Mouse (Mus musculus) testis, adult 2 months (tissue): ENCODE measurements around the gene Zbtb34. TPM values are rescaled to one million over a fixed set of nuclear protein-coding genes. Genes with fewer than 3 reads are reported as not detected.

ENCODE experiments used
- H3K27ac ChIP-seq: fragments of 200-500 bp; 2 replicates; pipeline ENCODE4 v1.5.1; 2012; ENCODE audit warnings: low read depth, low read length; ENCODE audit not compliant: control insufficient read depth, insufficient read depth
- H3K27me3 ChIP-seq: fragments of 200-500 bp; 2 replicates; pipeline ENCODE4 v1.6.1; 2012; ENCODE audit warnings: mild to moderate bottlenecking, low read length, moderate library complexity; ENCODE audit not compliant: control insufficient read depth, insufficient read depth
- H3K36me3 ChIP-seq: fragments of 200-500 bp; 2 replicates; pipeline ENCODE4 v1.6.1; 2012; ENCODE audit warnings: mild to moderate bottlenecking, low read length; ENCODE audit not compliant: control insufficient read depth, insufficient read depth
- H3K4me1 ChIP-seq: fragments of 200-500 bp; 2 replicates; pipeline ENCODE4 v1.6.1; 2012; ENCODE audit warnings: low read length; ENCODE audit not compliant: control insufficient read depth, insufficient read depth
- H3K4me3 ChIP-seq: fragments of 200-500 bp; 2 replicates; pipeline ENCODE4 v1.5.1; 2012; ENCODE audit warnings: low read depth, mild to moderate bottlenecking, low read length, moderate library complexity, mixed read lengths; ENCODE audit not compliant: control insufficient read depth
- CTCF ChIP-seq: fragments of 200-500 bp; IDR thresholded peaks from 2 replicates; pipeline ENCODE4 v1.5.1; 2012; ENCODE audit warnings: low read depth, mild to moderate bottlenecking, inconsistent platforms, low read length, moderate library complexity; ENCODE audit not compliant: control insufficient read depth, insufficient read depth, insufficient replicate concordance
- POLR2A ChIP-seq: fragments of 200-500 bp; IDR thresholded peaks from 2 replicates; pipeline ENCODE4 v1.6.1; 2012; ENCODE audit warnings: low read depth, mild to moderate bottlenecking, inconsistent platforms, low read length, moderate library complexity; ENCODE audit not compliant: control insufficient read depth
- polyA plus RNA-seq: library from polyadenylated mRNA; depleted of rRNA; stranded (reverse); fragments of >200 nt; gene quantifications from 2 replicates; pipeline ENCODE4 v1.2.3, GENCODE M21; 2012

The Zbtb34 gene
- polyA plus RNA-seq, 1 experiment = 10.5 TPM

GRCm38 (mm10) chr2:33465215-33465614, 34.1 kb upstream of the Zbtb34 start:
- Histone ChIP-seq H3K36me3 (no peaks in the 10 kb centered on the region; the same call in 1 of the 2 replicates), H3K4me3 (no peak overlapping the region), H3K27ac (no peak overlapping the region), H3K4me1 (peaks cover 4% of the 10 kb centered on the region), H3K27me3 (no peaks in the 10 kb centered on the region)
- TF ChIP-seq POLR2A = no peak
- TF ChIP-seq CTCF = no peak

- TF ChIP-seq CTCF (no peak), POLR2A (no peak)
- H3K27me3 ChIP-seq = no peaks in the 10 kb centered on the region
- H3K4me1 ChIP-seq = no peaks in the 10 kb centered on the region; the same call in 1 of the 2 replicates
- no peak overlapping the region for H3K27ac ChIP-seq
- H3K36me3 ChIP-seq = no peaks in the 10 kb centered on the region; the same call in 1 of the 2 replicates
- no peak overlapping the region for H3K4me3 ChIP-seq
These were observed 30.9 kb upstream of the Zbtb34 start for GRCm38 (mm10) chr2:33462066-33462465.

DNA sequence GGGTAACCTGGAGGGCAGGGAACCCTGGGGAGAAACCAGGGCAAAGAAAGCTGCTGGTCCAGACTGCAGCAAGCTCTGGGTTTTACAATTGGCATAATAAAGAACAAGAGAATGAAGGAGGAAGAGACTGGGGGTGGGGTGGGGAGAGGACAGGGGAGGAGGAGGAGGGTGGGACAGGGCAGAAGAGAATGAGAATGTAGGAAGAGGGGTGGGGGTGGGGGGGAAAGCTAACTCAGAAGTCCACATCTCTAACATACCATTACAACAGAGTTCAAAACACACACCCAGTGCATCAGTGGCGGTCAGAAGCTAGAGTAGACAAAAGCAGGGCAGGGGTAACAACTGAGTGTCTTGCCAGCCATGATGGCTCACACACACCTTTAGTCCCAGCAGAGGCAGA, 29.9 kb upstream of the Zbtb34 start:
- no peak for TF ChIP-seq POLR2A
- no peak for TF ChIP-seq CTCF
- no peaks in the 10 kb centered on the region; the same call in 1 of the 2 replicates for H3K36me3 ChIP-seq
- H3K4me3 ChIP-seq = no peak overlapping the region
- no peak overlapping the region for H3K27ac ChIP-seq
- H3K4me1 ChIP-seq = no peaks in the 10 kb centered on the region; the same call in 1 of the 2 replicates
- H3K27me3 ChIP-seq = no peaks in the 10 kb centered on the region

GRCm38 (mm10) chr2:33459660-33460059, 28.5 kb upstream of the Zbtb34 start:
- H3K36me3 ChIP-seq = no peaks in the 10 kb centered on the region; the same call in 1 of the 2 replicates
- no peak overlapping the region for H3K27ac ChIP-seq
- TF ChIP-seq CTCF (no peak), POLR2A (no peak)

DNA sequence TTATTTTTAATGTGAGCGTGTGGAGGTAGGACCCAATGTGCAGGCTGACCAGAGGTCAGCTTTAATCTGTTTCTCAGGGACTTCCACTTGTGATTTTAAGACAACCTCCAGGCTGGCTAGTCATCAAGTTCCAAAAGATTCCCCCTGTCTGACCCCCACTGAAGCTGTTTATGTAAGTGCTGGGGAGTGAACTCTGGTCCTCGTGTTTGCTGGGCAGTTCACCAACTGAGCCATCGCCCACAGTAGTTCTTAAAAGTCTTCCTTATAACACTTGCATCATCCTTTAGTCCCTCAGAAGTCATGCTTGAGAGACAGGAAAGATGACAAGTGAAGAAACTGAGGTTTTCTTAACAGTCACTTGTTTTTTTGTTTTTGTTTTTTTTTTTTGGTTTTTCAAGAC, 25.6 kb upstream of the Zbtb34 start:
- H3K27me3 ChIP-seq = no peaks in the 10 kb centered on the region
- TF ChIP-seq POLR2A (no peak), CTCF (no peak)

More at GRCm38 (mm10) chr2:33459660-33460059, 28.5 kb upstream of the Zbtb34 start:
- no peaks in the 10 kb centered on the region for H3K4me1 ChIP-seq
- no peaks in the 10 kb centered on the region for H3K27me3 ChIP-seq
- H3K4me3 ChIP-seq = no peak overlapping the region

DNA sequence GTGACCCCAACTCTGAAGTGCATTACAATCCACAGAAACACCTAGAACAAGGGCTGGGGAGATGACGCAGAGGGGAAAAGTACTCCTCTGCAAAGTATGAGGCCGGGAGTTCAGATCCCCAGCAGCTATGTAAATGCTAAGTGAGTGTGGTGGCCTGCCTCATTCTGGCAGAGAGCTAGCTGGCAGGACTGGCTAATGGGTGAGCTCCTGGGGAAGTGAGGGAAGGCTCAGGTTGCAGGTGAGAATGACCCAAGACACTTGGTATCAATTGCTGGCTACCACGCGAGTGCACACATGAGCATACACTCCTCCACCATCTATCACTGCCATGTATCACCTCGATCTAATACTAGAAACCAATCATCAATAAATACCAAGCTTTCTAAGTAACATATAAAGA, 25.1 kb upstream of the Zbtb34 start:
- TF ChIP-seq POLR2A = no peak
- TF ChIP-seq CTCF = no peak
- no peak overlapping the region for H3K27ac ChIP-seq
- no peaks in the 10 kb centered on the region for H3K27me3 ChIP-seq
- no peak overlapping the region for H3K4me3 ChIP-seq
- peaks cover 1% of the 10 kb centered on the region for H3K36me3 ChIP-seq
- no peaks in the 10 kb centered on the region for H3K4me1 ChIP-seq

More for the DNA sequence above, 25.6 kb upstream of the Zbtb34 start:
- Histone ChIP-seq H3K27ac (no peak overlapping the region), H3K36me3 (peaks cover 1% of the 10 kb centered on the region), H3K4me3 (no peak overlapping the region), H3K4me1 (no peaks in the 10 kb centered on the region)

DNA sequence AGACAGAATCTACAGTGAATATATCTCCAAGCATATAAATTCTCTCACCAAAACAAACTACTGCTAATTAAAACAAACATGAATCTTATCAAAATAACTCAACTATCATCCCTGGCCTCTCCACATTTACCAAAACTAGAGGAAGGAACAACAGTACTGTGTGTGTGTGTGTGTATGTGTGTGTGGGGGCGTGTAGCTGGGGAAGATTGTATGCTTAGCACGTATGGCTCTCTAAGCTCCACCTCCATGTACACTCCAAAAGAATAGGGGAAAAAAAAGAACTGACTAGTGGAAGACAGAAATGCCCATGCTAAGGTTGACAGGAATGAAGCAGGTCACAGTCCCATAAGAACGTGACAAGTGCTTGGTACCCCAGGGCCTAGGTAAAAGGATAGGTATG, 24.2 kb upstream of the Zbtb34 start:
- Histone ChIP-seq H3K27ac (no peak overlapping the region), H3K4me3 (no peak overlapping the region), H3K27me3 (no peaks in the 10 kb centered on the region), H3K36me3 (peaks cover 1% of the 10 kb centered on the region), H3K4me1 (no peaks in the 10 kb centered on the region)
- no peak for TF ChIP-seq POLR2A
- no peak for TF ChIP-seq CTCF

DNA sequence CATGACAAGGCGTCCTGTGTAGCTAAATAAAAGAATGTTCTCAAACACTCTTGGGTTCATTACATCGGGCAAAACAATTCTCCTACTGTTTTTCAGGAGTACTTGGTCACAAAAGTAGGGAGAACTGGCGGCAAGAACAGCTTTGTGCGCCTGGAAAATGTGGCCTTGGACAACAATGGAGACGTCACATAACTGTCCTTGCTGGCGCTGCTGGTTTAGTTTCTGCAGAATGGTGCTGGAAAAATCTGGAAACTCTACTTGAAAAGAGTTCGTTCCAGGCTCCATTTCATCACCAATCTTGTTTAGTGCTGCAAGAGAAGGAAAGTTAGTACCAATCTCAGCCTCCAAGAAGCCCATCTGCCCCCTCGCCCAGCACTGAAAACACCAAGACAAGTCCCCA, 23.7 kb upstream of the Zbtb34 start:
- Histone ChIP-seq H3K4me1 (no peaks in the 10 kb centered on the region), H3K27me3 (no peaks in the 10 kb centered on the region), H3K36me3 (peaks cover 1% of the 10 kb centered on the region), H3K27ac (no peak overlapping the region), H3K4me3 (no peak overlapping the region)
- TF ChIP-seq POLR2A = no peak
- TF ChIP-seq CTCF = no peak
